Mouse (Mus musculus) bone marrow macrophage, adult 2 months (primary cell): Measurements from ENCODE around the gene 2410015M20Rik. TPM values are rescaled to one million over a fixed set of nuclear protein-coding genes. Genes with fewer than 3 reads are reported as not detected.
"Not testable (repeated sequence)": the region's sequence is repeated elsewhere in the genome, so short reads cannot be mapped to it uniquely, and the experiment has no call there.

Experiments used
- H3K27ac ChIP-seq: 2 replicates; pipeline ENCODE4 v1.5.1; 2012; ENCODE audit warnings: low read depth, low read length; ENCODE audit not compliant: insufficient read depth
- H3K4me1 ChIP-seq: 2 replicates; pipeline ENCODE4 v1.6.1; 2012; ENCODE audit warnings: low read length; ENCODE audit not compliant: control insufficient read depth, insufficient read depth
- H3K4me3 ChIP-seq: 2 replicates; pipeline ENCODE4 v1.5.1; 2012; ENCODE audit warnings: mild to moderate bottlenecking, low read length, moderate library complexity; ENCODE audit not compliant: insufficient read depth
- CTCF ChIP-seq: IDR thresholded peaks from 2 replicates; pipeline ENCODE4 v1.5.1; 2012; ENCODE audit warnings: low read depth, mild to moderate bottlenecking, low read length, moderate library complexity
- POLR2A ChIP-seq: IDR thresholded peaks from 2 replicates; pipeline ENCODE4 v1.6.1; 2012; ENCODE audit warnings: mild to moderate bottlenecking, low read depth, low read length, borderline replicate concordance
- polyA plus RNA-seq: library from polyadenylated mRNA; stranded (reverse); fragments of >200 nt; gene quantifications from 2 replicates; pipeline ENCODE4 v1.2.4, GENCODE M21; 2012; ENCODE audit not compliant: missing spikeins, insufficient read depth, insufficient read length

2410015M20Rik gene
- 80.8 and 87.4 TPM in 2 replicates for polyA plus RNA-seq

- peak within 1 kb of the TSS; percentile 76 for H3K4me3 ChIP-seq
- H3K4me1 ChIP-seq: peaks cover 19% of the 10 kb centered on the region
- TF ChIP-seq CTCF (no peak), POLR2A (no peak)
- peak within 1 kb of the TSS; percentile 64 for H3K27ac ChIP-seq
These were observed at the start of gene 2410015M20Rik for GRCm38 (mm10) chr17:56609452-56610171. Gene 2410015M20Rik, minus strand, starts transcription at chr17:56609771.

- TF ChIP-seq POLR2A (no peak), CTCF (no peak)
- Histone ChIP-seq H3K4me3 (no peak overlapping the region), H3K4me1 (no peaks in the 10 kb centered on the region), H3K27ac (no peak overlapping the region)
These were observed 46.6 kb upstream of the 2410015M20Rik start for GRCm38 (mm10) chr17:56656171-56656570.

DNA sequence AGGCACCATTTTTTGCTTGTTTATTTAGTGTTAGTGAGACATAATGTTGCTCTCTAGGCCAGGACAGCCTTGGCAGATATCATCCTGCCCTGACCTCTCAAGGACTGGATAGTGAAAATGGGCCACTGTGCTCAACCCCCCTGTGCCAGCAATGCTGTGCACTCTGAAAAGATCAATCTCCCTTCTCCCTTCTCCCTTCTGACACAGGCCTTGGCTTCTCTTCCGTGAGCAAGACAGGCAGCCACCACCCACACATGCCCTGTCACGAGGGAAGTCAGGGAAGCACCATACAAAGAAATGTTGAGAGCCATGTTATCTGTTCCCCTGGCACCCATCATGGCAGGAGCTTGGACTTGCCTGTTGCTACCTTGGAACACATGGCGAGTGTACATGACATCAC, 45.7 kb upstream of the 2410015M20Rik start:
- H3K27ac ChIP-seq: no peak overlapping the region
- TF ChIP-seq CTCF (no peak), POLR2A (no peak)
- no peak overlapping the region for H3K4me3 ChIP-seq
- H3K4me1 ChIP-seq: no peaks in the 10 kb centered on the region

DNA sequence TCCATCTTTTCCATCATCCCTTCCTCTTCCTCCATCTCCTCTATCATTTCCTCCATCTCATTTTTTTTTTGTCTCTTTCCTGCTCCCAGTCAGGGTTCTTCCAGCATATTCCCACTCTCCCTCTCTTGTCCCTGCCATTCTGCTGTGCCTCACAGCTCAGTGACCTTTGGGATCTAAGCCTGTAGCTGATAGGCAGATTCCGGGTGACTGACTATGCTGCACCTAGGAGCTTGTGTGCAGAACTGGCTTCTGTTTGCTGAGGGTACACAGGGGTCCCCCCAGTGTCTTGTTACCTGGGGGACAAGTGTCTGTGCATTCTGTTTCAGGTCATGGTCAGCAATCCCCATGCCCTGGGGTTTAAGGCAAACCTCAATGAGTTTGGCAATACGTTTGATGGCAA, 45.2 kb upstream of the 2410015M20Rik start:
- no peak overlapping the region for H3K27ac ChIP-seq
- no peak overlapping the region for H3K4me3 ChIP-seq
- TF ChIP-seq CTCF: no peak
- no peak for TF ChIP-seq POLR2A

GRCm38 (mm10) chr17:56651801-56652200, 42.2 kb upstream of the 2410015M20Rik start:
- no peak overlapping the region for H3K4me3 ChIP-seq
- no peaks in the 10 kb centered on the region for H3K4me1 ChIP-seq
- TF ChIP-seq POLR2A: no peak
- no peak for TF ChIP-seq CTCF
- H3K27ac ChIP-seq: no peak overlapping the region

More for the DNA sequence above, 45.2 kb upstream of the 2410015M20Rik start:
- H3K4me1 ChIP-seq: no peaks in the 10 kb centered on the region

GRCm38 (mm10) chr17:56647546-56647945, 38.0 kb upstream of the 2410015M20Rik start:
- H3K4me1 ChIP-seq: no peaks in the 10 kb centered on the region
- no peak overlapping the region for H3K4me3 ChIP-seq
- H3K27ac ChIP-seq: no peak overlapping the region
- TF ChIP-seq CTCF (no peak), POLR2A (no peak)

GRCm38 (mm10) chr17:56643237-56643636, 33.7 kb upstream of the 2410015M20Rik start:
- no peaks in the 10 kb centered on the region for H3K4me1 ChIP-seq
- H3K4me3 ChIP-seq: no peak overlapping the region
- H3K27ac ChIP-seq: no peak overlapping the region
- TF ChIP-seq CTCF (no peak), POLR2A (no peak)

GRCm38 (mm10) chr17:56634023-56634422, 24.5 kb upstream of the 2410015M20Rik start:
- TF ChIP-seq CTCF: no peak
- no peak for TF ChIP-seq POLR2A
- H3K27ac ChIP-seq: no peak overlapping the region

DNA sequence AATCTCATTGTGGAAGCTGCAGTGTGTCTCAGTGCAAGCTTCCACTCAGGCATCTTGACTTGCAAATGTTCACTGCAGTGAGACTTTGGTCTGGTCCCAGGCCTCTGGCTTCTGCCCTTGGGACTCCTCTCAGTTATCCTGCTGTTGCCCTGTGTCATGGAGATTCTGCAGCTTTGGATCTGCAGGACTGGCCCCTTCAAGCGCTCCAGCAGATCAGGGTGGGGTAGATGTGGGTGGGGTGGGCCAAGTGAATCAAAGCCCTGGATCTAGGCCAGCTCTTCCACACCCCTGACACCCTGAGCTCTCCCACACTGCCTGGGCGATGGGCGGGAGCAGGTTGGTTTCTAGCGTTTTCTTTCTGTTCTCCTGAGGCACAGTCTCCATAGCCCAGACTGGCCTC, 22.2 kb upstream of the 2410015M20Rik start:
- Histone ChIP-seq H3K4me3 (no peak overlapping the region), H3K4me1 (peaks cover 3% of the 10 kb centered on the region; the same call in 1 of the 2 replicates), H3K27ac (no peak overlapping the region)
- TF ChIP-seq POLR2A (no peak), CTCF (no peak)

More at GRCm38 (mm10) chr17:56634023-56634422, 24.5 kb upstream of the 2410015M20Rik start:
- Histone ChIP-seq H3K4me3 (no peak overlapping the region), H3K4me1 (no peaks in the 10 kb centered on the region)

DNA sequence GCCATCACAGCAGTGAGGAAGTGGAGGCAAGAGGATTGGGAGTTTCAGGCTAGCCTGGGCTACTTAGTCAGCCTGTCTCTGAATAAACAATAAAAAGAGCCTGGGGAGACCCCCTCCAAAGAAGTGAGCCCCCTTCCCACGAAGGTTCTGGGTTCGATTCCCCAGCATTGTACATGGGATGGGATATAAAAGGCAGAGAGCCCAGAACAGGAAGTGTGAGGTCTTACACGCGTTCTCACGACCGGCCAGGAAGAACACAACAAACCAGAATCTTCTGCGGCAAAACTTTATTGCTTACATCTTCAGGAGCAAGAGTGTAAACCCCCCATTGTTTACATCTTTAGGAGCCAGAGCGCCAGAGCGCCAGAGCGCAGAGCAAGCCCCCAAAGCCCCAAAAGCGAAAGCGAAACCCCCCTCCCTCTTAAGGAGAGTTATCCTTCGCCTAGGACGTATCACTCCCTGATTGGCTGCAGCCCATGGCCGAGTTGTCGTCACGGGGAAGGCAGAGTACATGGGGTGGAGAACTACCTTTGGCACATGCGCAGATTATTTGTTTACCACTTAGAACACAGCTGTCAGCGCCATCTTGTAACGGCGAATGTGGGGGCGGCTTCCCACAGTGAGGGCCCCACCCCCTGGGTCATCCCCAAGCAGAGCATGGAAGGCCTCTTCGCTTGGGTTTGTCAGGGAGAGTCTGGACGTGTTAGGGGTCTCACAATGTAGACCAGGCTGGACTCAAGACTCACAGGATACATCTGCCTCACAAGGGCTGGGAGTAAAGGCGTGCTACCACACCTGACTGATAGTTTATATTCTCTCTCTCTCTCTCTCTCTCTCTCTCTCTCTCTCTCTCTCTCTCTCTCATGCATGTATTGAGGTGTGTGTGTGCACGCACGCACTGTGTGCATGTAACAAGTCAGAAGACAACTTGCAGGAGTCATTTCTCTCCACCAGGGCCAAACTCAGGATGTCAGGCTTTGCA, 20.5 kb upstream of the 2410015M20Rik start:
- H3K27ac ChIP-seq, H3K4me3 ChIP-seq, H3K4me1 ChIP-seq: not testable (repeated sequence)
